Mouse (Mus musculus) MEL (cell line): ENCODE data around the gene Atg14.

ENCODE experiments used
- CHD2 ChIP-seq: IDR thresholded peaks from 2 replicates; pipeline ENCODE4 v1.6.1; 2011; ENCODE audit warnings: low read length, improper control_type of control experiment
- CTCF ChIP-seq, 3 experiments: IDR thresholded peaks in 2 of 3; conservative IDR thresholded peaks in 1 of 3; 2 replicates each; pipeline ENCODE4 v1.5.1; 2011 to 2012; ENCODE audit warnings: low read length in 3 of 3, low read depth in 2 of 3, mild to moderate bottlenecking in 2 of 3, improper control_type of control experiment in 1 of 3, inconsistent platforms in 1 of 3, mixed read lengths in 1 of 3, moderate library complexity in 1 of 3; ENCODE audit not compliant: control insufficient read depth in 1 of 3, insufficient read depth in 1 of 3, poor library complexity in 1 of 3, severe bottlenecking in 1 of 3
- EP300 ChIP-seq, 2 experiments: IDR thresholded peaks; 2 replicates each; pipeline ENCODE4 v1.6.1; 2011; ENCODE audit warnings: improper control_type of control experiment in 2 of 2, low read length in 2 of 2, low read depth in 1 of 2, mild to moderate bottlenecking in 1 of 2
- GATA1 ChIP-seq: IDR thresholded peaks from 2 replicates; pipeline ENCODE4 v1.6.1; 2011; ENCODE audit warnings: low read depth, low read length, improper control_type of control experiment
- KAT2A ChIP-seq: conservative IDR thresholded peaks from 2 replicates; pipeline ENCODE4 v1.6.1; 2012; ENCODE audit warnings: low read depth, low read length, improper control_type of control experiment, inconsistent platforms
- NRF1 ChIP-seq: IDR thresholded peaks from 2 replicates; pipeline ENCODE4 v1.6.1; 2014; ENCODE audit warnings: low read depth, mild to moderate bottlenecking, inconsistent platforms, low read length, improper control_type of control experiment, moderate library complexity; ENCODE audit not compliant: poor library complexity, insufficient read depth, severe bottlenecking
- POLR2A ChIP-seq, 2 experiments: IDR thresholded peaks; 2 replicates each; pipeline ENCODE4 v1.6.1; 2011 to 2012; ENCODE audit warnings: low read length in 2 of 2, mild to moderate bottlenecking in 2 of 2, control low read depth in 1 of 2, improper control_type of control experiment in 1 of 2, low read depth in 1 of 2, moderate library complexity in 1 of 2; ENCODE audit not compliant: control insufficient read depth in 1 of 2, insufficient read depth in 1 of 2, poor library complexity in 1 of 2
- USF1 ChIP-seq: IDR thresholded peaks from 2 replicates; pipeline ENCODE4 v1.6.1; 2014; ENCODE audit warnings: low read depth, mild to moderate bottlenecking, inconsistent platforms, low read length, improper control_type of control experiment, moderate library complexity
- USF2 ChIP-seq, 2 experiments: IDR thresholded peaks; 2 replicates each; pipeline ENCODE4 v1.6.1; 2011 to 2012; ENCODE audit warnings: improper control_type of control experiment in 2 of 2, low read length in 2 of 2, borderline replicate concordance in 1 of 2, inconsistent platforms in 1 of 2, low read depth in 1 of 2, mild to moderate bottlenecking in 1 of 2; ENCODE audit not compliant: insufficient read depth in 1 of 2
- ZKSCAN1 ChIP-seq: IDR thresholded peaks from 2 replicates; pipeline ENCODE4 v1.6.1; 2012; ENCODE audit warnings: low read depth, mild to moderate bottlenecking, inconsistent platforms, low read length, improper control_type of control experiment, moderate library complexity

GRCm38 (mm10) chr14:47513606-47514005, 56.8 kb downstream of the Atg14 start:
- TF ChIP-seq GATA1 (no peak), EP300 (IDR thresholded peaks at IDR 0.05; ENCODE audit: low read depth in 1 of 2, low read length in 2 of 2) (no peak), CTCF (IDR thresholded peaks at IDR 0.05 in 2 of 3, conservative IDR thresholded peaks at IDR 0.05 in 1 of 3; ENCODE audit: control insufficient read depth in 1 of 3, insufficient read depth in 1 of 3, low read depth in 2 of 3, low read length in 3 of 3, poor library complexity in 1 of 3, severe bottlenecking in 1 of 3) (no peak), POLR2A (IDR thresholded peaks at IDR 0.05; ENCODE audit: control insufficient read depth in 1 of 2, insufficient read depth in 1 of 2, low read depth in 1 of 2, low read length in 2 of 2, poor library complexity in 1 of 2) (no peak), CHD2 (no peak), NRF1 (no peak), ZKSCAN1 (no peak), USF2 (IDR thresholded peaks at IDR 0.05; ENCODE audit: borderline replicate concordance in 1 of 2, insufficient read depth in 1 of 2, low read depth in 1 of 2, low read length in 2 of 2) (no peak), USF1 (no peak), KAT2A (no peak)
